Mouse (Mus musculus): Measurements from ENCODE around the gene Psenen. TPM values are rescaled to one million over a fixed set of nuclear protein-coding genes. Genes with fewer than 3 reads are reported as not detected.

Psenen gene
- polyA plus RNA-seq, 1 experiment from 2014 or later: 121 TPM

DNA sequence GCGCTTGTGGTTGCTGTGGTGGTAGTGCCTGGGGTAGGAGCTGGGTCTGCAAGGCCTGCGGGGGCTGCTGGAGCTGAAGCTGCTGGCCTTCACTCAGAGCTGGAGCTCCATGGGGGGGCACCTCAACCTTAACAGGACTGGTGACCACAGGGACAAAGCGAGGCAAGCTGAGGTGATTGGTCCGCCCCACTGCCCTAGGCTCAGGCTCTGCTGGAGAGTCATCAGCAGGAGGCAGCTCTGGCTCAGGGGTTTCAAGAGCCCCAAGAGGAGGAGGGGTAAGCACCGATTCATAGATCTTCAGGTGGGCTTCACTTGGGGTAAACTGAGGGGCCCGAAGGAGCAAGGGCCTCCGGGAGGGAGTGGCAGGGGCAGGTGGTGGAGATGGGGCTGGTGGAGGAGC is 21.7 kb upstream of the Psenen start:
- Histone ChIP-seq H3K9ac (no peak overlapping the region), H3K4me1 (peaks cover 21% of the 10 kb centered on the region), H3K27ac (no peak overlapping the region), H3K4me2 (no peak overlapping the region), H3K27me3 (replicated peaks) (no peaks in the 10 kb centered on the region), H3K4me3 (no peak overlapping the region), H3K36me3 (replicated peaks) (peaks cover 50% of the 10 kb centered on the region), H3K9me3 (no peaks in the 10 kb centered on the region)
- no peak for ATAC-seq (replicated peaks)
- 96% methylated on average over 7 of the region's 7 CpGs for WGBS

DNA sequence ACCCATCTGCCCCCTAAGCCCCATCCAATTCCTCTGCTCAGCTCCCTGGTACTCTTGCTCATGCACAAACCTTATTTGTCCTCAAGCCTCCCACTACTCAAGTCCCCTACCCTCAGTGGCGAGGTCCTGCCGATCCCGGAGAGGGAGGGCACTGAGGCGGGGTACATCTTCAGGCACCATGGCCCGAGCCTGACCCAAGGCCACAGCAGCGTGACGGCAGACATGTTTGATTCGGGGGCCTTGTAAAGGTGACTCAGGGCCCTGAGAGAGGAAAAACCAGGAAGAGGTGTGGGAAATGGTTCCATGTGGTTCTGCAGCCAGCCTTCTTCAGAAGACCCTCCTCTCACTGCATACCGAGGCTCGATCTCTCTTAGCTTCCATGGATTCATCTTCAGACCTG is 20.9 kb upstream of the Psenen start:
- Histone ChIP-seq H3K36me3 (replicated peaks) (peaks cover 59% of the 10 kb centered on the region), H3K4me2 (no peak overlapping the region), H3K9me3 (no peaks in the 10 kb centered on the region), H3K4me3 (no peak overlapping the region), H3K27me3 (replicated peaks) (no peaks in the 10 kb centered on the region), H3K4me1 (peaks cover 16% of the 10 kb centered on the region), H3K27ac (no peak overlapping the region), H3K9ac (no peak overlapping the region)
- 93% methylated on average over 10 of the region's 10 CpGs for WGBS
- no peak for ATAC-seq (replicated peaks)

DNA sequence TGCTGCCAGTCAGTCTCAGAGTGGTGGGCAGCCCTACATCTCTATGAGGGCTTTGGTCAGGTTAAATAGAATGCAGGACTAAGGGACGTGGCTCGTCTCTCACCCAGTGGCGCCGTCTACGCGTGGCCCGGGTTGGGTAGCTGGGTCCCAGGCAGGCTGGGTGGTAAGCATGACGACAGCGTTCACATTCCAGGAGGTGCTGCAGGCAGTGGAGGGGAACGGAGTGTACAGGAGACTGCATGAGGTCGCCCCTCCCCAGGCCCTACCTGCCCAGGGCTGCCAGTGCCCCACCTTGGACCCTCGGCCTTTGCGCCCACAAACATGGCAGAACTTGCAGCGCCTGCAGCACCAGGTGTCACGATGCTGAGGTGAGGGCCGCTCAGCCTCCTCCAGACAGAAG is 18.1 kb upstream of the Psenen start:
- Histone ChIP-seq H3K4me3 (no peak overlapping the region), H3K9ac (no peak overlapping the region), H3K27me3 (replicated peaks) (no peaks in the 10 kb centered on the region), H3K4me1 (peaks cover 3% of the 10 kb centered on the region), H3K27ac (no peak overlapping the region), H3K36me3 (replicated peaks) (peaks cover 87% of the 10 kb centered on the region), H3K4me2 (no peak overlapping the region), H3K9me3 (no peaks in the 10 kb centered on the region)
- WGBS: 96% methylated on average over 16 of the region's 16 CpGs
- ATAC-seq (replicated peaks): no peak

DNA sequence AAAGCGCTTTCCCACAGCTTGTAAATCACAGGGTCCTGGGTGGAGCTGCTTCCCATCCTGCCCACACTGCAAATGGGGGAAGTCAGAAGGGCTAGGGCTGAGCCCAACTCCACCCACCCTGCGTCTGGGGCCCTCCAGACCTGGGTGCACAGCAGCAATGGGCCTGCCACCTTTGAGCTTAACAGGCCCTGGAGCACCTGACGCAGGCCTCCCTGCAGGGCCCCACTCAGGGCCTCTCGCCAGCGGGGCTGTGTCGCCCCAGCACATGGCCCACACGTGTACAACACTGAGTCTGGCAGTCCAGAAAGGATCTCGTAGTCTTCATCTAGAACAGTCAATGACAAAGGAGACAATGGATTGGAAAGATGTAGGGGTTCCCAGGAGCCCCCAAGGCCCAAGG is 16.5 kb upstream of the Psenen start:
- Histone ChIP-seq H3K4me2 (no peak overlapping the region), H3K36me3 (replicated peaks) (peaks cover 92% of the 10 kb centered on the region), H3K27ac (no peak overlapping the region), H3K9ac (no peak overlapping the region), H3K4me1 (no peaks in the 10 kb centered on the region), H3K9me3 (no peaks in the 10 kb centered on the region), H3K4me3 (no peak overlapping the region), H3K27me3 (replicated peaks) (no peaks in the 10 kb centered on the region)
- WGBS: 96% methylated on average over 8 of the region's 8 CpGs
- no peak for ATAC-seq (replicated peaks)

DNA sequence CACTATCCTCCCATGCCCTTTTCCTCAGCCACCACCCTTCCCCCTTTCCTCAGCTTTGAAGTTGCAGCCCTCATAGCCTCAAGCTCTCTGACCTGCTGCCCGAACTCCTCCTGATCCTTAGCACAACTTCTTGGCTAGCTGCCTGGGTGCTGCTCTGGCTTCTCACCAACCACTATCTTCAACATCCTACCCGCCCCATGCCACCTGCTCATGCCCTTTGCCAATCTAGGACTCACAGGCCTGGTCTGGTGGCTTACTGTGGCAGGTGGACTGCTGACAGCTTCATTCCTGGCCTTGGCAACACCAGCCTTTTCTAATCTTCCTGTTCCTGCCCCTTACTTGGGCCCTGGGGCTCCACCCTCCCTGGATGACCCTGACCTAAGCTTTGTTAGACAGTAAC is 9.5 kb upstream of the Psenen start:
- no peaks in the 10 kb centered on the region for H3K4me1 ChIP-seq
- no peak overlapping the region for H3K9ac ChIP-seq
- H3K27ac ChIP-seq: no peak overlapping the region
- ATAC-seq (replicated peaks): no peak
- H3K4me2 ChIP-seq: no peak overlapping the region
- H3K4me3 ChIP-seq: no peak overlapping the region
- 80% methylated on average over 2 of the region's 2 CpGs for WGBS
- no peaks in the 10 kb centered on the region for H3K9me3 ChIP-seq
- H3K27me3 ChIP-seq (replicated peaks): no peaks in the 10 kb centered on the region
- peaks cover 95% of the 10 kb centered on the region for H3K36me3 ChIP-seq (replicated peaks)

DNA sequence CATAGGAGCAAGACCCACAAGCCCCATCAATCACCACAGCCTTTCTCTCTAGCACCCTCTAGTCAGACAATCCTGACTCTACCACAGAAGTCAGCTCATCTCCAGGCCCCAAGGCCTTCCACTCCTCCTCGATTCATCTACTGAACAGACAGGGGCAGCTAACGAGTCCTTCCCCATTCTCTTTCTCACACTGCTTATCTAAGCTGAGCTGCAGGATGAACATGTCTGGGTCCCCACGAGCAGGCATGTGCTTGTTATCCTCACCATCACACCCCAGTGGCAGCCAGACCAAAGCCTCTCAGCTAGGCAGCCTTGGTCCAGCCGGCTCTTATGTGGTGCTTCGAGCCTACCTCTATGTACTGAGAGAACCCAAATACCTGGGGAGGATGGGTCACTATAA is 9.0 kb upstream of the Psenen start:
- ATAC-seq (replicated peaks): no peak
- H3K4me3 ChIP-seq: no peak overlapping the region
- H3K4me2 ChIP-seq: no peak overlapping the region
- no peaks in the 10 kb centered on the region for H3K27me3 ChIP-seq (replicated peaks)
- H3K9ac ChIP-seq: no peak overlapping the region
- no peak overlapping the region for H3K27ac ChIP-seq
- H3K36me3 ChIP-seq (replicated peaks): peaks cover 92% of the 10 kb centered on the region
- H3K4me1 ChIP-seq: no peaks in the 10 kb centered on the region
- WGBS: 92% methylated on average over 5 of the region's 5 CpGs
- H3K9me3 ChIP-seq: no peaks in the 10 kb centered on the region

DNA sequence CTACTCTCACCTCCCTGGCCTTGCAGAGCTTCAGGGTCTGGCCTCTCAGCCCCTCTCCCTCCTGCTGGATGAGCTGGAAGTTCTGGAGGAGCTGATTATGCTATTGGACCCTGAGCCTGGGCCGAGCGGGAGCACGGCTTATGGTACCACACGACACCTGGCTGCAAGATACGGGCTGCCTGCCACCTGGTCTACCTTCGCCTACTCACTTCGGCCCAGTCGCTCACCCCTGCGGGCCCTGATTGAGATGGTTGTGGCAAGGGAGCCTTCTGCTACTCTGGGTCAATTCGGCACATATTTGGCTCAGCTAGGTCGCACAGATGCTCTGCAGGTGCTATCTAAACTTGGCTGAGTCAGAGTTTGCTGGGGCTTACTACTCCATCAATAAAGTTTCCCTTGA is 4.1 kb upstream of the Psenen start:
- Histone ChIP-seq H3K9ac (no peak overlapping the region), H3K36me3 (replicated peaks) (peaks cover 56% of the 10 kb centered on the region), H3K4me3 (no peak overlapping the region), H3K4me1 (peaks cover 9% of the 10 kb centered on the region), H3K4me2 (no peak overlapping the region), H3K27ac (no peak overlapping the region), H3K9me3 (no peaks in the 10 kb centered on the region), H3K27me3 (replicated peaks) (no peaks in the 10 kb centered on the region)
- 90% methylated on average over 11 of the region's 11 CpGs for WGBS
- no peak for ATAC-seq (replicated peaks)

DNA sequence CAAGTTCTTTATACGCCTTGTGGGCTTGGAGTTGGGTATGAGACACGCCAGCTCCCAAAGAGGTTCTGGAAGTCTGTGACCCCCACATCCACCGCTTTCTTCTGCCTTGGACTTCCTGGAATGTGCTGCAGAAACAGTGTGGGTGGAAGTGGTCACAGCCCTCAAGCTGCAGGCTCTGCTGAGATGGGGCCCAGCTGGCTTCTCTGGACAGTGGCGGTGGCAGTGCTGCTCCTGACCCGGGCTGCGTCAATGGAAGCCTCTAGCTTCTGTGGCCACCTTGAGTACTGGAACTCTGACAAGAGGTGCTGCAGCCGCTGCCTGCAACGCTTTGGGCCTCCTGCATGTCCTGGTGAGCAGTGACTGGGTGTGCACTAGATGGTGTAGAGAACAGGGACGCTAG is 2.6 kb upstream of the Psenen start:
- H3K4me3 ChIP-seq: no peak overlapping the region
- no peaks in the 10 kb centered on the region for H3K27me3 ChIP-seq (replicated peaks)
- no peak for ATAC-seq (replicated peaks)
- no peak overlapping the region for H3K4me2 ChIP-seq
- no peak overlapping the region for H3K27ac ChIP-seq
- H3K36me3 ChIP-seq (replicated peaks): peaks cover 43% of the 10 kb centered on the region
- WGBS: 92% methylated on average over 9 of the region's 9 CpGs
- peaks cover 15% of the 10 kb centered on the region for H3K4me1 ChIP-seq
- H3K9ac ChIP-seq: no peak overlapping the region
- no peaks in the 10 kb centered on the region for H3K9me3 ChIP-seq

DNA sequence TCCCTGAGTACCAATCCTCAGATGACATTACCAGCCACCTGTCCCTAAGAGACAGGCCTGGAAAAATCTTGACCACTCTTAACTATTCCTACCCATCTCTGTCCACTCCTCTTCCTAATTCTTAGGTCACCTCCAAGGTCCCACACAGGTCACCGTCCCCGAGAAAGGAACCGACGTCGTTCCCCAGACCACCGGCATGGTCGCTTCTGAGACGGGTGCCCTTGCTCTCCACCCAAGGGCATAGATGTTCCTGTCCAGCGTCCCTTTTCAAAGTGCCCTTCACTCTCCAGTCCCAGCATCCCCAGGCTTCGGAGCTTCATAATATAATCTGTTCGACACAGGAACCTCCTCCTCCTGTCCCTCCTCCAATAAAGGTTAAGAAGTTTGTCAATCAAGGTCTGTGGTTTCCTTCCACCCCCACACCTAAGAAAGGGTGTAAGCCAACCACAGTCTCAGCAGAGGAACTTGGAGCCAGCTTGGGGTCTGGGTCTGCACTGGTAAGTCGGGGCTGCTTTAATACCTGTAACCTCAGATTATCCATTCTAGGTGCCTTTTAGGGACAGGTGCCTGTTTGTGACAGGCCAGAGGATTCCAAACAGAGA is 1.6 kb upstream of the Psenen start, which contains the start of gene Igflr1:
Gene Igflr1 (plus strand): TSS at position 458 of the 602 bp plus-strand sequence.
- no peaks in the 10 kb centered on the region for H3K27me3 ChIP-seq (replicated peaks)
- H3K27ac ChIP-seq: no peak within 1 kb of the TSS
- no peak within 1 kb of the TSS for H3K4me3 ChIP-seq
- peaks cover 34% of the 10 kb centered on the region for H3K36me3 ChIP-seq (replicated peaks)
- H3K4me1 ChIP-seq: peaks cover 19% of the 10 kb centered on the region
- no peak within 1 kb of the TSS for H3K9ac ChIP-seq
- WGBS: 92% methylated on average over 12 of the region's 12 CpGs
- ATAC-seq (replicated peaks): no peak
- no peaks in the 10 kb centered on the region for H3K9me3 ChIP-seq
- peak within 1 kb of the TSS; percentile 89 for H3K4me2 ChIP-seq

DNA sequence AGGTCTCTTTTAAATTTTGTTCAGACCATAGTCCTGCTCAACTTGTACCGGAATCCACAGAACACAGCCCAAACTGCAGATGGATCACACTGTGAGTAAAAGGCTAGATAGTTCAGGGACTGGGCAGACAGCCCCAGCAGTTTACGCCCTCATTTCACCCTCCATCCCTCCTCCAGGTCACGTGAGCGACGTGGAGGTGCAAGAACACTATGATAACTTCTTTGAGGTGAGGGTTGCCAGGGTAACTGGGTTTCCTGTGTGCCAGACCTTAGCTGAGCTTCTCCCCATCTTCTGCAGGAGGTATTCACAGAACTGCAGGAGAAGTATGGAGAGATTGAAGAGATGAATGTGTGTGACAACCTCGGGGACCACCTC is 466 bp upstream of the Psenen start:
- H3K36me3 ChIP-seq (replicated peaks): peaks cover 22% of the 10 kb centered on the region; the same call in 1 of the 2 replicates
- H3K27me3 ChIP-seq (replicated peaks): no peaks in the 10 kb centered on the region
- H3K4me3 ChIP-seq: peak overlapping the region; percentile 95
- peak overlapping the region; percentile 89 for H3K4me2 ChIP-seq
- H3K9ac ChIP-seq: peak overlapping the region; percentile 84
- WGBS: 30% methylated on average over 6 of the region's 6 CpGs
- peak overlapping the region; percentile 96 for H3K27ac ChIP-seq
- ATAC-seq (replicated peaks): no peak
- H3K9me3 ChIP-seq: no peaks in the 10 kb centered on the region
- peaks cover 24% of the 10 kb centered on the region for H3K4me1 ChIP-seq

DNA sequence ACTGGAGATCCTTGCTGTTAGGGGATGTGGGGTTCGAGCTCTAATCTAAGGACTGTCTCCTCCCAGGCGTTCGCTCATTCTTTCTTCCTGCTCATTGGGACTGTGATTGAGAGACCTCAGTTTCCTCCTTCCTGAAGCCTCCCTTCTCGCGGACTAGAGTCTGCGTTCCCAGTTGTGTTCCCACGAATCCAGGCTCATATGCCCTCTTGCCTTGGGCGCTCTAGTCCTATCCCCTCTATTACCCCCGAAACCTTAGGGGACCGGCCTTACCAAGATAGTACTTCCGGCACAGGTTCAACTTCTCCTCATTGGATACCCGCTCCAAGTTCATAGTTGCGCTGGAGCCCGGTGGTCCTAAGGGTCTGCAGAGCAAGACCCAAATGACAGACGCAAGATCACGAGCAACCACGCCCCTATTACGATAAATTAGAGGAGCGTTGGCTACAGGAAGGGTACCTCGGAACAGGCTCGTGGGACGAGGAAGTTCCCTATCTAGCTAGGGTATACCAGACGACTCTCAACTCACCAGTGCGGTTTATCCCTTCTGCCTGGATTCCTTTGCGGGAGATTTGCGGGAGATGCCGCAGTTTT is 806 bp downstream of the Psenen start:
- Histone ChIP-seq H3K9ac (peak overlapping the region; percentile 84), H3K27ac (peak overlapping the region; percentile 96)
- ATAC-seq (replicated peaks): no peak

DNA sequence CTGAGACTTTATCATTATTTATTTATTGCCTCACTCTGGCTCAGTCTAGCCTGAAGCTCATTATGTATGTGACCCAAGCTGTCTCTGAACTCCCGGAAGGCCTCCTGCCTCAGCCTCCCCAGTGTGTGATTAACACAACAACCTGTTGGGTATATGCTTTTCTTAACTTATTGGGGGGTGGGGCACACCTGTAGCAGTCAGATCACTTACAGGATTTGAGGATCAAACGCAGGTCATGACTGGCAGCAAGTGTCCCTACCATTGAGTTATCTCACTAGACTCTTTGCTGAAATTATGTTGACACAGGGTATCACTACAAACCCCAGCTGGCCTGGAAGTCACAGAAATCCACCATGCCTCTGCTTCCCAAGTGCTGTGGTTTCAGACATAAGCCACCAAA is 3.1 kb downstream of the Psenen start:
- Histone ChIP-seq H3K9me3 (no peaks in the 10 kb centered on the region), H3K4me2 (peak overlapping the region; percentile 97; the same call in 1 of the 2 replicates), H3K4me3 (no peak overlapping the region), H3K9ac (no peak overlapping the region), H3K36me3 (replicated peaks) (peaks cover 18% of the 10 kb centered on the region; the same call in 1 of the 2 replicates), H3K27ac (peak overlapping the region; percentile 64; the same call in 1 of the 2 replicates), H3K4me1 (peaks cover 35% of the 10 kb centered on the region), H3K27me3 (replicated peaks) (no peaks in the 10 kb centered on the region)
- ATAC-seq (replicated peaks): no peak
- 64% methylated on average over 2 of the region's 2 CpGs for WGBS

More for the DNA sequence above, 806 bp downstream of the Psenen start:
- WGBS: 2% methylated on average over 27 of the region's 27 CpGs
- Histone ChIP-seq H3K27me3 (replicated peaks) (no peaks in the 10 kb centered on the region), H3K4me2 (peak overlapping the region; percentile 89), H3K4me3 (peak overlapping the region; percentile 95), H3K9me3 (no peaks in the 10 kb centered on the region), H3K36me3 (replicated peaks) (peaks cover 12% of the 10 kb centered on the region; the same call in 1 of the 2 replicates), H3K4me1 (peaks cover 35% of the 10 kb centered on the region)

DNA sequence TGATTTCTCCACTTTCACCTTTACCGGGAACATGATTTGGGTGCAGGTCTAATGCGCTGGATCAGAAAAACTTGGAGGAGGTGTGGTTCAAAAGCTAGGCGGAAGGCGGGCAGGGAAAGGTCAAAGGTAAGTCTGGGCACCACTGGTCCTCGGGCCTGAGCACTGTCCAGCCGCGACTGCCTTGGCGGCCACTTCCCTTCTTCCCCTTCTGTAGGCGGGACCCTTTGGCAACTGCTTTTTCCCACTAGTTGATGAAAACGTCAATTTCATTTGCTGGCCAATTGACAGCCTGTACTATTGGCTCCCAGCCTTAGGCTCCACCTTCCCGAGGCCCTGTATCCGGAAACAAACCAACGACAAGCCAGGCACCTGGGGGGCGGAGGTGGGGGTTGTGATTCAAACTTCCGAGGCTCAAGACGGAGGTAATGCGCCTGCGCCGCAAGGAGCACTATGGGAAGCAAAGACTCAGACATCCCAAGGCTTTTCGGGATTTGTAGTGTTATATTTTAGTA is 3.9 kb downstream of the Psenen start, which contains the start of gene Lin37:
Gene Lin37 (minus strand): TSS at position 396 of the 512 bp plus-strand sequence.
- peak within 1 kb of the TSS; percentile 71 for H3K27ac ChIP-seq
- under 1% methylated on average over 20 of the region's 20 CpGs for WGBS
- peaks cover 35% of the 10 kb centered on the region for H3K4me1 ChIP-seq
- peak within 1 kb of the TSS; percentile 70 for H3K9ac ChIP-seq
- H3K36me3 ChIP-seq (replicated peaks): peaks cover 26% of the 10 kb centered on the region; the same call in 1 of the 2 replicates
- no peaks in the 10 kb centered on the region for H3K9me3 ChIP-seq
- peak within 1 kb of the TSS; percentile 97 for H3K4me2 ChIP-seq
- ATAC-seq (replicated peaks): peak; percentile 89
- H3K4me3 ChIP-seq: peak within 1 kb of the TSS; percentile 60
- H3K27me3 ChIP-seq (replicated peaks): no peaks in the 10 kb centered on the region

Measured in midbrain, embryonic 15.5 days (tissue).